Mouse (Mus musculus): ENCODE data around the gene Hspb3. TPM values are rescaled to one million over a fixed set of nuclear protein-coding genes. Genes with fewer than 3 reads are reported as not detected.

The Hspb3 gene
- 1.1 and 1.2 TPM in 2 replicates for polyA plus RNA-seq (2015; fragmentation: Nextera tagmentation; extraction: Ambion mirVana)

DNA sequence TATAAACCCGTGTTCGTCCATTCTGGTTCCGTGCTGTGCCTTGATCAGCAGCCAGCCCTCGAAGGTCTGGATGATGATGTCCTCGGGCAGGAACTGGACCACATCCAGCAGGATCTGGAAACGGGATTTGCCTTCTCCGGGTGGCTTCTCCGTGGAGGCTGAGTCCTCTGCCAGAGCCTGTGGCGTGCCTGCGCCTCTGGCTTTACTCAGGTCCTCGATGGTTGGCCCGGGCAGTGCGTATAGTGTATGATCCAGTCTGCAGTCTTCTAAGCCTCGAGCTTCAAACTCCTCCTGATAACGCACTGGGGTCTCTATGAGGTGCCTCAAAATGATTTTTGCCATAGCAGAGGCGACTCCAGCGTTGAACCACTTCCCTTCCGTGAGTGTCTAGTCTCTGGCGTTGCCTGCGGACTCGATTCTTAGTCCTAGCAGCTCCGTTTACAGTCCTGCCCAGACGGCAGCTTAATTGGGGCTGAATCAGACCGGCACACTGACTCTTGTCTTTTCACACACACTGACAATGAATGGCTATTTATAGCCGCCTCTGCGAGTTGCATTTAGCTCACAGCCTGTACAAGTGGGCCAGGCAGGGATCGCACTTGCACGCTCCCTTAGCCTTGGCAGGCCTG, at the start of gene Hspb3:
Hspb3 (minus strand) TSS at position 526 of the 629 bp plus-strand sequence.
- Histone ChIP-seq H3K9me3 (no peaks in the 10 kb centered on the region), H3K4me2 (replicated peaks) (peak within 1 kb of the TSS; percentile 33), H3K4me1 (peaks cover 17% of the 10 kb centered on the region), H3K4me3 (peak within 1 kb of the TSS; percentile 9; the same call in 1 of the 2 replicates), H3K27me3 (no peaks in the 10 kb centered on the region), H3K9ac (replicated peaks) (0 out of 2 replicates have a peak within 1 kb of the TSS, but pooled peaks have one; percentile 17), H3K27ac (replicated peaks) (0 out of 2 replicates have a peak within 1 kb of the TSS, but pooled peaks have one; percentile 10), H3K36me3 (no peaks in the 10 kb centered on the region)
- WGBS: 32% methylated on average over 28 of the region's 28 CpGs
- peak; percentile 90 for ATAC-seq (replicated peaks)

DNA sequence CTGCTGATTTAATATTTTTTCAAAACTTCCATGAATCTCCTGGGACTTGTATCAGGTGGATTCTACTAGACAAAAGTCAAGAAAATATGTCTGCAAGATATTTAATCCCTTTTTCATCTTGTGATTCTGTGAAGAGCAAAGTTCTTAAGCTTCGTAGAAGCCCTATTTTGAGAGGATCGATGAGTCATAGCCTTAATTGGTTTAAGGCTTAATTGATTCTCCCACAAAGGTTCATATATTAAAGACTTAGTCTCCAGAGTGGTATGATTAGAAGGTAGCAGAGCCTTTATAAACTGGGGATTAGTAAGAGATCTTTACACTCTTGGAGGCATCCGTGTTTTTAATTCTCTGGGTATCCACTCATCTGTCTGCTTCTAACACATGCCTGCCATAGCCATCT, 49.7 kb upstream of the Hspb3 start:
- no peaks in the 10 kb centered on the region for H3K27me3 ChIP-seq
- 37% methylated on average over 3 of the region's 3 CpGs for WGBS
- no peak overlapping the region for H3K9ac ChIP-seq (replicated peaks)
- ATAC-seq (replicated peaks): no peak
- no peaks in the 10 kb centered on the region for H3K36me3 ChIP-seq
- no peak overlapping the region for H3K27ac ChIP-seq (replicated peaks)
- H3K4me3 ChIP-seq: no peak overlapping the region
- no peaks in the 10 kb centered on the region; the same call in 1 of the 2 replicates for H3K9me3 ChIP-seq
- H3K4me1 ChIP-seq: no peaks in the 10 kb centered on the region
- H3K4me2 ChIP-seq (replicated peaks): no peak overlapping the region

DNA sequence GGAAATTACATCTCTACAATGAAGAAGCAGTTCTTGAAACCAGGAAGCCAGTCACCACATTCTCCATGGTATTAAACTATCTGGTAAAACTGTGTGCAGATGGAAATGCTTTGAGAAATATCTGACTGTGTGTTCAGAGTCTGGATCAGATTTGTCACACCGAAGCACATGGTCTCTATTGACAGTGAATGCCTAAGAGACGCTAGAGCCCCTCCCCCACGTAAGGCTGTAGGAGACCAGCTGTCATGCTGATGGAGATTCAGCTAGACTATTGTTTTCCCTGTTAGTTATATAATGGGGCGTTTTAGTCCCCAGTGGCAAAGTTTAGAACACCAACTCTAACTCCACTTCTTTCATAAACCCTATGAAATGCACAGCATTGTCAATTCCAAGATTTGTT, 42.7 kb upstream of the Hspb3 start:
- Histone ChIP-seq H3K4me1 (peaks cover 7% of the 10 kb centered on the region; the same call in 1 of the 2 replicates), H3K4me2 (replicated peaks) (no peak overlapping the region), H3K27ac (replicated peaks) (no peak overlapping the region), H3K9me3 (no peaks in the 10 kb centered on the region), H3K9ac (replicated peaks) (no peak overlapping the region), H3K36me3 (no peaks in the 10 kb centered on the region), H3K4me3 (no peak overlapping the region), H3K27me3 (no peaks in the 10 kb centered on the region)
- WGBS: 4% methylated on average over 4 of the region's 4 CpGs
- ATAC-seq (replicated peaks): peak; percentile 53

DNA sequence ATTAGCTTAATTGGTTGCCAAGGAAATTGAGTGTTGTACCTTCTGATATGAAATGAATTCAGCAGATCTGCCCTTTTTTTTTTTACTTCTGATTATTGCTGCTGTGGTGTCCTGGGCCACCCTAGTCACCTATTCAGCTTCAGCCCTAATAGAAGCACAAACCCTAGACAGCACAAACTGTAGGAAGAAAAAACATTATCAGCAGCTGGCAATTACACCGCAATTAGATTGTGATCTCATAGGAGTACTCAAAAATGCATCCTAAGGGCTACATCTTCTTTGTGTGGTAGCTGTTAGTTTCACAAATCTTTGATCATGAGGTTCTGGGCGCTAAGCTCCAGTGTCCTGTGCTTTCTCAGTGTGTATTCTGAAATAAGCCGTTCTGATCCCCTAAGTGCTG, 37.7 kb upstream of the Hspb3 start:
- H3K4me1 ChIP-seq: peaks cover 23% of the 10 kb centered on the region
- 68% methylated on average over 3 of the region's 3 CpGs for WGBS
- no peak overlapping the region for H3K4me2 ChIP-seq (replicated peaks)
- no peak overlapping the region for H3K4me3 ChIP-seq
- no peaks in the 10 kb centered on the region for H3K27me3 ChIP-seq
- no peaks in the 10 kb centered on the region for H3K36me3 ChIP-seq
- no peak overlapping the region for H3K9ac ChIP-seq (replicated peaks)
- H3K9me3 ChIP-seq: 0 out of 2 replicates have a peak, but pooled peaks cover 4% of the 10 kb centered on the region
- no peak overlapping the region for H3K27ac ChIP-seq (replicated peaks)
- no peak for ATAC-seq (replicated peaks)

DNA sequence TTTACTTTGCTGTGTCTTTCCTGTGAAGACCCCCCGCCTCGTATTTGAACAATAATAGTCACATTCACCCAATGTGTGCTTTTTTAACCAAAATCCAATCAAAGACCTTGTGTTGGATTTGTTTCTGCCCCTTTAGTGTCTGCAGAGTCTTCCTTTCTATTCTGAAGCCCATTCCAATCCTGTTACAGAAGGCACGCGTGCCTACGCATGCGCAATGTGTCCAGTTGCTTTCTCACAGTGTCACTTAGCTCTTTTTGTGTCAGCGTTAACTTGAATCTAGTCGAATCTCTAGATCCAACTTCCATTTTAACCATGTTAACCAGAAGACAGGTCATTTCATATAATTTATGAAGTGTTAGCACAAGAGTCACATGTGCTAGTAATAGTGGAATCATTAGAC, 36.5 kb upstream of the Hspb3 start:
- ATAC-seq (replicated peaks): no peak
- H3K27me3 ChIP-seq: no peaks in the 10 kb centered on the region
- no peak overlapping the region for H3K4me3 ChIP-seq
- no peak overlapping the region for H3K4me2 ChIP-seq (replicated peaks)
- no peak overlapping the region for H3K27ac ChIP-seq (replicated peaks)
- peaks cover 20% of the 10 kb centered on the region for H3K4me1 ChIP-seq
- no peaks in the 10 kb centered on the region for H3K36me3 ChIP-seq
- 0 out of 2 replicates have a peak, but pooled peaks cover 4% of the 10 kb centered on the region for H3K9me3 ChIP-seq
- no peak overlapping the region for H3K9ac ChIP-seq (replicated peaks)
- 88% methylated on average over 8 of the region's 8 CpGs for WGBS

DNA sequence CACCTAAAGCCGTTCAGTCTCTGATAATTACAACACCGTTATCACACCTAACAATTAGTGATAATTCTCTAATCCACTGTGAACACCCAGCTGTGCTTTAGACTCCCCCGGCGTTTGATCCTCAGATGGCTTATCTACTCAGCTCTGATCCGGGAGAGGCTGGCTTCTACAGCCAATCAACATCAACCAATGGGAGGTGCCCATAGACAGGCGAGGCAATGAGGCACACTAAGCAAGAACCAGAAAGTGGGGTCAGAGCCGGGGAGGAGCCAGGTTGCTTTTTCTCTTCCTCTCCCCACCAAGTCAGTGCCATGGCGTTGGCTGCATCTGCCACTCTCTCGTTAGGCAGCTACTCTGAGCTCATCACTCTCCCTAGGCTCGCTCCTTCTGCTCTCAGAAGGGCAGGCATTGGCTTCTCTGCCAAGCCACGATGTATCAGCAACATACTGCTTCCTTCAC, 36.0 kb upstream of the Hspb3 start:
- Histone ChIP-seq H3K9me3 (0 out of 2 replicates have a peak, but pooled peaks cover 4% of the 10 kb centered on the region), H3K4me2 (replicated peaks) (peak overlapping the region; percentile 12), H3K9ac (replicated peaks) (no peak overlapping the region), H3K4me1 (peaks cover 20% of the 10 kb centered on the region), H3K27me3 (no peaks in the 10 kb centered on the region), H3K36me3 (no peaks in the 10 kb centered on the region), H3K4me3 (no peak overlapping the region), H3K27ac (replicated peaks) (no peak overlapping the region)
- ATAC-seq (replicated peaks): peak; percentile 35; the same call in 1 of the 2 replicates
- WGBS: 18% methylated on average over 11 of the region's 11 CpGs

DNA sequence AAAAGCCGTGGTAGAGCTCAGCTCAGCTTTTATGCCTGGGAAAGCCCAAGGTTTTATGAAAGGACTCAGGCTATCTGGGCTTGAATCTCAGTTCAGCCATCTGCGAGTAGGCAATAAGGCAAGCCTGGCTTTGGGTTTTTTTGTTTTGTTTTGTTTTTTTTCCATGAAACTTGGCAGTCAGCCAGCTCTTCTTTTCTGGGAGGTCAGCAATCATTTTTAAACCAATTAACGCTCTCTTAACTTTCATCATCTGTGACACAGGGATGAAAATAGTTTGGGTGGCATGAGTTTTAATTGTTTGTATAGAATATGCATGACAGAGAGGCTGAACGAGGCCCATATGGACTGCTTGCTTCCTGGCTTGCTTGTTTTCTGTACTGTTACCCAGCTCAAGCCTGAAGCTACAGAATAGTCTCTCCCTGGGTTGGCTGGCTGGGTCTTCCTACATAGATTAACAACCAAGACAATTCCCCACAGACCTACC, 33.4 kb upstream of the Hspb3 start:
- Histone ChIP-seq H3K4me1 (peaks cover 20% of the 10 kb centered on the region), H3K27ac (replicated peaks) (peak overlapping the region; percentile 74), H3K4me2 (replicated peaks) (no peak overlapping the region), H3K4me3 (no peak overlapping the region), H3K36me3 (no peaks in the 10 kb centered on the region), H3K9me3 (0 out of 2 replicates have a peak, but pooled peaks cover 4% of the 10 kb centered on the region), H3K27me3 (no peaks in the 10 kb centered on the region), H3K9ac (replicated peaks) (no peak overlapping the region)
- 17% methylated on average over 4 of the region's 4 CpGs for WGBS
- peak; percentile 82 for ATAC-seq (replicated peaks)

DNA sequence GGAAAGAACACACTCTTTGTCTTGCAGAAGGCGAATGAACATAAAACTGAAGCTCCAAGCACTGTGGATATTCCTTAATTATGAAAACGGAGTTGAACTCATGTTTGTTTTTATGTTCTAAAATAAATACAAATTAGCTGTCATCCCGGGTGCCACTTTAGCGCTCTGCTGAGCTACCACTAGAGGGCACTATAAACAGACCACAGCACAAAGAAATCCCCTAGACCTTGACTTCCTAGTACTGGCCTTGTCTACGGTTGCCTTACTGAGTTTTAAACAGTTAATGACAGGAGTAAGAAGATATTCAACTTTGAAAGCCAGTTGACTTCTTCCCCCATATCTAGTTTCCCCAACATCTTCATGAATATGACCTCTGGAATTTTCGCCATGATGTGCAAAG, 29.9 kb upstream of the Hspb3 start:
- H3K9ac ChIP-seq (replicated peaks): no peak overlapping the region
- H3K4me1 ChIP-seq: peaks cover 11% of the 10 kb centered on the region; the same call in 1 of the 2 replicates
- WGBS: 20% methylated on average over 6 of the region's 6 CpGs
- no peak overlapping the region for H3K4me3 ChIP-seq
- H3K4me2 ChIP-seq (replicated peaks): no peak overlapping the region
- no peak overlapping the region for H3K27ac ChIP-seq (replicated peaks)
- ATAC-seq (replicated peaks): no peak
- H3K27me3 ChIP-seq: no peaks in the 10 kb centered on the region
- 0 out of 2 replicates have a peak, but pooled peaks cover 4% of the 10 kb centered on the region for H3K9me3 ChIP-seq
- no peaks in the 10 kb centered on the region for H3K36me3 ChIP-seq

DNA sequence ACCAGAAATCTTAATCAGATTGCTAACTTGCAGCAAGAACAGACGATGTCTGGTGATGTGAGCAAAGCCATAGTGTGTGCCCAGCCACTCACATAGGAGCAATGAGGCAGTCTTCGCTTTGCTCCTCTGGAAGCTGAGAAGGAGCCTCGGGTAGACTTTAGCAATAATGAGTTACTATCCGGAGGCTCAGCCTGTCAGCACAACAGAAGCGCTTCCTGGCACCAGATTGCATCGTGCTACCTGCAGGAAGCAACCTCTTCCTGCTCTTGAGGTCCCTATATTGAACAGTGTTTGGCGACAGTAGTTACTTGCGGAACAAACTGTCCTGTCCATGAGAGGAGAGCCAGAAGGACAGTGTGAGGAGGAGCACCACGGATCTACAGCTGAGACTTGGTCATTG, 28.2 kb upstream of the Hspb3 start:
- Histone ChIP-seq H3K36me3 (no peaks in the 10 kb centered on the region), H3K9me3 (no peaks in the 10 kb centered on the region), H3K9ac (replicated peaks) (no peak overlapping the region), H3K27ac (replicated peaks) (no peak overlapping the region), H3K4me3 (no peak overlapping the region), H3K27me3 (no peaks in the 10 kb centered on the region), H3K4me1 (peaks cover 5% of the 10 kb centered on the region; the same call in 1 of the 2 replicates), H3K4me2 (replicated peaks) (no peak overlapping the region)
- ATAC-seq (replicated peaks): no peak
- WGBS: 72% methylated on average over 9 of the region's 9 CpGs

DNA sequence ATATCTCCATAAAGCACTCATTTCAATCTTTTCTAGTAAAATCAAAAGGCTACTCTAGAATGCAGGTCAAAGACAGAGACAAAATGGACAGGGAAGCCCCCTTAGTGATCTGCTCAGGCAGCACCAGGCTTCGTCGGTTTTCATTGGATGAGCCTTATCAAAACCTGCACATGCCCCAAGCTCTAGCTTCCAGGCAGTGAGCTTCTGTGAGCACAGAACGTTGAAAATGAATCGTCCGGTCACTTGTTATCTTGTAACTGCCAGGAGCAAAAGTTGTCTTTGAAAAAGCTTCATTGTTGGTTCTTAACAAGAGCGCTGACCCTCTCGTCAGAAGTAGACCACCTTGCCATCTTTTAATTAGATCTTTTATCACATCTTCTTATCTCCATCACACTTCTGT, 26.4 kb upstream of the Hspb3 start:
- Histone ChIP-seq H3K9me3 (no peaks in the 10 kb centered on the region), H3K9ac (replicated peaks) (no peak overlapping the region), H3K27ac (replicated peaks) (no peak overlapping the region), H3K4me3 (no peak overlapping the region), H3K4me2 (replicated peaks) (no peak overlapping the region), H3K4me1 (no peaks in the 10 kb centered on the region), H3K27me3 (no peaks in the 10 kb centered on the region), H3K36me3 (no peaks in the 10 kb centered on the region)
- 77% methylated on average over 7 of the region's 7 CpGs for WGBS
- no peak for ATAC-seq (replicated peaks)

DNA sequence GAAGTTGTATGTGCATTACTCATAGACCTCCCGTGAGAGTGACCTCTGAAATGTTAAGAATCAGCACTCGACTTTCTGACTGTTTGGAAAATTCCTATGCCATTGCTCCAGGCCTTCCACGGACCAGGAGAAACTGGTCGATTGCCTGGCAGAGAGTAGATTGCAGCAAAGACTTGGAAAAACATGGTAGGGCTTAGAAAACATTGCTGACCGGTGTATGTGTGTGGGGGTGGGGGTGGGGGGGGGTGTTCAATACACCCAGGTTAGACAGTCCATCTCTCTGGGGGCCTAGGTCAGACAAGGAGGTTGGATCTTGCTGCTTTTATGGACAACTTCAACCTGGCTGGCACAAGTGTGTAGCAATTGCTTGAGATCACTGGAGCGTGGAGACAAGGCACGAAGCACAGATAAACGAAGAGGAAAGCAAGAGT, 23.2 kb upstream of the Hspb3 start:
- Histone ChIP-seq H3K36me3 (no peaks in the 10 kb centered on the region), H3K4me3 (no peak overlapping the region), H3K9me3 (no peaks in the 10 kb centered on the region), H3K27me3 (no peaks in the 10 kb centered on the region), H3K4me2 (replicated peaks) (no peak overlapping the region), H3K27ac (replicated peaks) (no peak overlapping the region), H3K9ac (replicated peaks) (no peak overlapping the region), H3K4me1 (no peaks in the 10 kb centered on the region)
- 79% methylated on average over 8 of the region's 8 CpGs for WGBS
- no peak for ATAC-seq (replicated peaks)

DNA sequence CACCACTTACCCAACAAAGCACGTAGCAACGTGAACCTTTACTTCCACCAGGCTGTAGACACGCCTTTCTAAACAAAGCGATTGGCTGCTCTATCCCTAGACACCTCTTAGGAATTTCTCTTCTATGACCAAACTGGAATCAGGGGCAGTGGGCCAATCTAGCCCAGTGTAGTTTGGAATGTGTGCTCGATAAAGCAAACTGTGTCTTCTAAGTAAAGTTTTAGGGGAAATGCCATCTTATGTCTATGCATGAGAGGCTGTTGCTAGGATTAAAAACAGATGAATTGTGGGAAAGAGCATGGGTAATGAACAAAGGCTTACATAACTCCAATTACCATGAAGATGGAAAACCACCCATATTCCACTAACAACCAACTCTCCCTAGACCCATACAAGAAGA, 19.3 kb upstream of the Hspb3 start:
- Histone ChIP-seq H3K4me3 (no peak overlapping the region), H3K27me3 (no peaks in the 10 kb centered on the region), H3K36me3 (no peaks in the 10 kb centered on the region), H3K4me1 (no peaks in the 10 kb centered on the region), H3K9ac (replicated peaks) (no peak overlapping the region), H3K9me3 (no peaks in the 10 kb centered on the region), H3K27ac (replicated peaks) (no peak overlapping the region), H3K4me2 (replicated peaks) (no peak overlapping the region)
- ATAC-seq (replicated peaks): no peak
- WGBS: 81% methylated on average over 5 of the region's 5 CpGs

Measured in forebrain, embryonic 15.5 days (tissue).